In the genomic region with DNA sequence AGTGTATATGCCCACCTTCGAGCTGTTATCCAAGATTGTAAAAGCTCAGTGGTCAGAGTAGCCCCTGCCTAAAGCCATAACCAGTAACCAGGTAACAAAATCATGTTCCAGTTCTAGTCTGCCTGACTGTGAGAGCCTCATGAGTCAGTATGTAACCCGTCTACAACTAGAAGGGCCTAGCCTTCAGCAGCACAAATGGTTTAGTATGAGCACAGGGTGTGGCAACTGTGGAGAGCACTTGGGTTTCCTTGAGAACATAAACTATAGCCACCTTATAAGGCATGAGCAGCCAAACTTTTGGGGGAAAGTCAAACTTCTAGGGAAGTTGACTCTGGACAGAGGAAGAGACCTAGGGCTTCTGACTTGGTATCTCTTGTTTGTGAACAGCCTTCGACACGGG, we compare ENCODE assay signal across 20 mouse cellular contexts.
"Had no signal": no experiment of that assay in that cellular context is flagged by ENCODE, and none has a peak within 500 bp of the region (broad histone marks: within the 10 kb centered on the region; RNA-seq: fewer than 3 reads in every experiment).

No protein-coding gene starts in this region.

- ATAC-seq: liver, postnatal 0 days; midbrain, embryonic 16.5 days had no signal

- H3K9ac ChIP-seq: liver, embryonic 13.5 days; liver, embryonic 15.5 days; liver, postnatal 0 days; lung, embryonic 15.5 days; midbrain, embryonic 12.5 days; neural tube, embryonic 13.5 days; neural tube, embryonic 15.5 days had no signal

- H3K9me3 ChIP-seq: liver, embryonic 13.5 days; liver, embryonic 15.5 days; lung, embryonic 15.5 days; midbrain, embryonic 10.5 days; midbrain, embryonic 12.5 days; neural tube, embryonic 15.5 days had no signal

- H3K36me3 ChIP-seq: liver, embryonic 13.5 days; liver, embryonic 15.5 days; midbrain, embryonic 12.5 days; neural tube, embryonic 13.5 days; neural tube, embryonic 15.5 days had no signal

- H3K4me1 ChIP-seq: liver, embryonic 13.5 days; liver, embryonic 15.5 days; lung, embryonic 15.5 days had no signal

- H3K4me3 ChIP-seq: liver, embryonic 13.5 days; liver, embryonic 15.5 days; lung, embryonic 15.5 days; midbrain, embryonic 10.5 days; midbrain, embryonic 12.5 days; myocyte; neural tube, embryonic 13.5 days; neural tube, embryonic 15.5 days had no signal

- DNase-seq: liver, embryonic 13.5 days; liver, postnatal 0 days; midbrain, embryonic 14.5 days; retina, postnatal 1 day; right cerebral cortex, adult 18-20 months; right cerebral cortex, postnatal 25 days; right cerebral cortex, postnatal 4 days; spleen, adult 18-20 months; thymus, adult 18-20 months; thymus, postnatal 14 days; thymus, postnatal 36 days had no signal

- H3K4me2 ChIP-seq: liver, embryonic 11.5 days; liver, embryonic 13.5 days; liver, embryonic 15.5 days; lung, embryonic 15.5 days; midbrain, embryonic 12.5 days; neural tube, embryonic 13.5 days; neural tube, embryonic 15.5 days had no signal

- H3K27me3 ChIP-seq: liver, embryonic 13.5 days; liver, embryonic 15.5 days; lung, embryonic 15.5 days; midbrain, embryonic 12.5 days; neural tube, embryonic 13.5 days; neural tube, embryonic 15.5 days had no signal

- H3K27ac ChIP-seq: liver, embryonic 13.5 days; liver, embryonic 15.5 days; lung, embryonic 15.5 days; midbrain, embryonic 10.5 days; midbrain, embryonic 12.5 days; neural tube, embryonic 13.5 days; neural tube, embryonic 15.5 days had no signal
